Mouse (Mus musculus): Measurements from ENCODE around the gene Zfand3.

GRCm38 (mm10) chr17:30187154-30187553 lies 182.6 kb downstream of the Zfand3 start:
- TF ChIP-seq CTCF (IDR thresholded peaks at IDR 0.05; ENCODE audit: borderline replicate concordance, extremely low read depth, insufficient read depth, insufficient read length) (no peak), POLR2A (IDR thresholded peaks at IDR 0.05; ENCODE audit: borderline replicate concordance, extremely low read depth, insufficient read depth, insufficient read length, poor library complexity, severe bottlenecking) (no peak)
